Mouse (Mus musculus): Measurements from ENCODE around the gene Cdc42ep4. TPM values are rescaled to one million over a fixed set of nuclear protein-coding genes. Genes with fewer than 3 reads are reported as not detected.
A peak's percentile ranks its signal among the peaks of the same experiment; 100 is the strongest.

The Cdc42ep4 gene
- polyA plus RNA-seq, 1 experiment from 2014 or later = 48.5 TPM

GRCm38 (mm10) chr11:113698013-113698545, 53.6 kb downstream of the Cdc42ep4 start:
- Histone ChIP-seq H3K27ac (peak overlapping the region; percentile 40; the same call in 1 of the 2 replicates), H3K36me3 (ENCODE audit: insufficient read depth, low read length) (peaks cover 14% of the 10 kb centered on the region), H3K4me3 (replicated peaks; ENCODE audit: low read depth, low read length) (no peak overlapping the region), H3K4me2 (ENCODE audit: low read length) (no peak overlapping the region), H3K4me1 (replicated peaks; ENCODE audit: insufficient read depth, low read length) (no peaks in the 10 kb centered on the region), H3K9me3 (replicated peaks; ENCODE audit: low read length) (no peaks in the 10 kb centered on the region), H3K9ac (ENCODE audit: low read depth, low read length) (no peak overlapping the region), H3K27me3 (ENCODE audit: insufficient read depth, low read length) (no peaks in the 10 kb centered on the region)
- peak; percentile 85 for DNase-seq (ENCODE audit: low spot score)
- 34% methylated on average over 12 of the region's 12 CpGs for WGBS
- peak; percentile 87 for ATAC-seq (replicated peaks; ENCODE audit: low FRiP score, low read depth)
- no peak for TF ChIP-seq CTCF (IDR thresholded peaks at IDR 0.05; ENCODE audit: low read depth)

- WGBS = 63% methylated on average over 5 of the region's 5 CpGs
- no peak for ATAC-seq (replicated peaks; ENCODE audit: low FRiP score, low read depth)
- H3K9ac ChIP-seq (ENCODE audit: low read depth, low read length) = no peak overlapping the region
- H3K27me3 ChIP-seq (ENCODE audit: insufficient read depth, low read length) = no peaks in the 10 kb centered on the region
- H3K4me3 ChIP-seq (replicated peaks; ENCODE audit: low read depth, low read length) = no peak overlapping the region
- no peaks in the 10 kb centered on the region for H3K4me1 ChIP-seq (replicated peaks; ENCODE audit: insufficient read depth, low read length)
- H3K36me3 ChIP-seq (ENCODE audit: insufficient read depth, low read length) = peaks cover 17% of the 10 kb centered on the region
- no peaks in the 10 kb centered on the region for H3K9me3 ChIP-seq (replicated peaks; ENCODE audit: low read length)
- H3K4me2 ChIP-seq (ENCODE audit: low read length) = no peak overlapping the region
- H3K27ac ChIP-seq = peak overlapping the region; percentile 40; the same call in 1 of the 2 replicates
- no peak for TF ChIP-seq CTCF (IDR thresholded peaks at IDR 0.05; ENCODE audit: low read depth)
- DNase-seq (ENCODE audit: low spot score) = no peak
Observed at GRCm38 (mm10) chr11:113697571-113697970, 54.1 kb downstream of the Cdc42ep4 start.

- no peak for ATAC-seq (replicated peaks; ENCODE audit: low FRiP score, low read depth)
- no peaks in the 10 kb centered on the region for H3K9me3 ChIP-seq (replicated peaks; ENCODE audit: low read length)
- H3K36me3 ChIP-seq (ENCODE audit: insufficient read depth, low read length) = peaks cover 38% of the 10 kb centered on the region
Observed at GRCm38 (mm10) chr11:113691851-113692250, 59.8 kb downstream of the Cdc42ep4 start.

GRCm38 (mm10) chr11:113691318-113691717, 60.4 kb downstream of the Cdc42ep4 start:
- H3K4me1 ChIP-seq (replicated peaks; ENCODE audit: insufficient read depth, low read length) = no peaks in the 10 kb centered on the region
- WGBS = 81% methylated on average over 5 of the region's 5 CpGs
- TF ChIP-seq CTCF (IDR thresholded peaks at IDR 0.05; ENCODE audit: low read depth) = no peak
- H3K9ac ChIP-seq (ENCODE audit: low read depth, low read length) = no peak overlapping the region
- H3K4me2 ChIP-seq (ENCODE audit: low read length) = no peak overlapping the region
- H3K27ac ChIP-seq = no peak overlapping the region
- no peak overlapping the region for H3K4me3 ChIP-seq (replicated peaks; ENCODE audit: low read depth, low read length)
- DNase-seq (ENCODE audit: low spot score) (no peak), ATAC-seq (replicated peaks; ENCODE audit: low FRiP score, low read depth) (no peak)
- no peaks in the 10 kb centered on the region for H3K27me3 ChIP-seq (ENCODE audit: insufficient read depth, low read length)
- H3K9me3 ChIP-seq (replicated peaks; ENCODE audit: low read length) = no peaks in the 10 kb centered on the region
- peaks cover 38% of the 10 kb centered on the region for H3K36me3 ChIP-seq (ENCODE audit: insufficient read depth, low read length)

More at GRCm38 (mm10) chr11:113691851-113692250, 59.8 kb downstream of the Cdc42ep4 start:
- Histone ChIP-seq H3K9ac (ENCODE audit: low read depth, low read length) (no peak overlapping the region), H3K4me3 (replicated peaks; ENCODE audit: low read depth, low read length) (no peak overlapping the region), H3K4me1 (replicated peaks; ENCODE audit: insufficient read depth, low read length) (no peaks in the 10 kb centered on the region), H3K27me3 (ENCODE audit: insufficient read depth, low read length) (no peaks in the 10 kb centered on the region), H3K27ac (no peak overlapping the region), H3K4me2 (ENCODE audit: low read length) (no peak overlapping the region)
- DNase-seq (ENCODE audit: low spot score) = no peak
- 62% methylated on average over 3 of the region's 3 CpGs for WGBS
- TF ChIP-seq CTCF (IDR thresholded peaks at IDR 0.05; ENCODE audit: low read depth) = no peak

- Histone ChIP-seq H3K27me3 (ENCODE audit: insufficient read depth, low read length) (no peaks in the 10 kb centered on the region), H3K4me2 (ENCODE audit: low read length) (no peak overlapping the region), H3K36me3 (ENCODE audit: insufficient read depth, low read length) (peaks cover 35% of the 10 kb centered on the region), H3K27ac (no peak overlapping the region), H3K9ac (ENCODE audit: low read depth, low read length) (no peak overlapping the region), H3K9me3 (replicated peaks; ENCODE audit: low read length) (no peaks in the 10 kb centered on the region), H3K4me3 (replicated peaks; ENCODE audit: low read depth, low read length) (no peak overlapping the region), H3K4me1 (replicated peaks; ENCODE audit: insufficient read depth, low read length) (no peaks in the 10 kb centered on the region)
- no peak for TF ChIP-seq CTCF (IDR thresholded peaks at IDR 0.05; ENCODE audit: low read depth)
- 80% methylated on average over 12 of the region's 12 CpGs for WGBS
- ATAC-seq (replicated peaks; ENCODE audit: low FRiP score, low read depth) = no peak
- DNase-seq (ENCODE audit: low spot score) = no peak
Observed at GRCm38 (mm10) chr11:113690506-113690905, 61.2 kb downstream of the Cdc42ep4 start.

GRCm38 (mm10) chr11:113687031-113687430, 64.7 kb downstream of the Cdc42ep4 start:
- ATAC-seq (replicated peaks; ENCODE audit: low FRiP score, low read depth) (no peak), DNase-seq (ENCODE audit: low spot score) (peak; percentile 77)
- H3K4me2 ChIP-seq (ENCODE audit: low read length) = no peak overlapping the region
- 65% methylated on average over 2 of the region's 2 CpGs for WGBS
- no peaks in the 10 kb centered on the region for H3K4me1 ChIP-seq (replicated peaks; ENCODE audit: insufficient read depth, low read length)
- H3K4me3 ChIP-seq (replicated peaks; ENCODE audit: low read depth, low read length) = no peak overlapping the region
- H3K27ac ChIP-seq = no peak overlapping the region
- TF ChIP-seq CTCF (IDR thresholded peaks at IDR 0.05; ENCODE audit: low read depth) = no peak
- H3K9ac ChIP-seq (ENCODE audit: low read depth, low read length) = no peak overlapping the region
- no peaks in the 10 kb centered on the region for H3K27me3 ChIP-seq (ENCODE audit: insufficient read depth, low read length)
- peaks cover 18% of the 10 kb centered on the region for H3K36me3 ChIP-seq (ENCODE audit: insufficient read depth, low read length)
- H3K9me3 ChIP-seq (replicated peaks; ENCODE audit: low read length) = no peaks in the 10 kb centered on the region

Measured in kidney, postnatal 0 days (tissue).